Mouse (Mus musculus): ENCODE measurements at regions not wholly inside any gene's neighbourhood (a gene's known extent, or its start where the extent isn't known, plus 50 kb on each side); places are given as distances from the start of the nearest gene placed in this dataset.

DNA sequence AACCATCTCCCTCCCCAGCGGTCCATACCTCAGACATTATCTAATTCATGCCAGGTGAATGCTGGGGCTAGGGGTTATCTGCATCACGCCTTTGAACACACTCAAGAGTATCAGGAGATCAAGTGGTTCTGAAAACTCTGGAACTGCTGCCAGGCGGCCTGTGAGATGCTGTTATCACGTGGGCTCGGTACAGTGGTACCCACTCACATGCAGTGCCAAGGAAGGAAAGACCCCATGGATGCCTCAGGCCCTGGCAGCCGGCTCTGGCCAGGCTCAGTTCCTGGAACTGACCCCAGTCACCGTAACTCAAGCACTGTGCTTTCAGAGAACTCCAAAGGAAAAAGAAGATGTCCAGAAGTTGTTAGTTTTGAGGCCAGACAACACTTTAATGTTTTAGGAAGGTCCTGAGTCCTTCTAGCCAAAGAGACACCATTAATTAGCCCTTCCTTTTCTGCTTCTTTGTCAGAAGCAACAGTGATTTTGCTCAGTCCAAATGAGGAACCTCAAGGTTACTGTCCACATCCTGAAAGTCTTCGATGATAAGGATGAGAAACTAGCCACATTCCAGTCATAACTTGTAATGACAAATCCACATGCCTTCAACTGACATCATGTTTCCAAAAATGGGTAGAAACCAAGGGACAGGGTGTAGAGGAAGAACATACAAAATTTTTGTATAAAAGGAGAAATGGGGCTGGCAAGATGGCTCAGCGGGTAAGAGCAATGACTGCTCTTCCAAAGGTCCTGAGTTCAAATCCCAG is 126.1 kb downstream of the Zbtb18 start:
- no peak for DNase-seq (ENCODE audit: low read depth, low spot score)

DNA sequence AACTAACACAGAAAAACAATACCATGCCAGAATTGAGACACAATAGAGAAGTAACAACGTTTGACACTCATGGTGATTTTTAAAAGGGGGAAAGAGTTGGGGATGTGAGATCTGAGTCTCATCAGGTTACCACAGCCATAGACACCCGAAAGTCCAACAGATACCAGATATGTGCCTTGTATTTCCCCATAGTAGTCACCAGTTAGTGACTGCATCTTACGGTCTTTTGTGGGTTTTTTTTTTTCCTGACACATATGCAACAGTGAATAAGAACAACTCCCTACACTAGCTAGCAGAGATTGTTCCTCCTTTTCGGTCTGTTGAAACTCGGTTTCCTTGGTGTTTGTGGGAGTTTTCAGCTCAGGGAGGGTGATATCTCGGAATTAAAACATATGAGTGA is 127.4 kb downstream of the Zbtb18 start:
- no peak for DNase-seq (ENCODE audit: low read depth, low spot score)

DNA sequence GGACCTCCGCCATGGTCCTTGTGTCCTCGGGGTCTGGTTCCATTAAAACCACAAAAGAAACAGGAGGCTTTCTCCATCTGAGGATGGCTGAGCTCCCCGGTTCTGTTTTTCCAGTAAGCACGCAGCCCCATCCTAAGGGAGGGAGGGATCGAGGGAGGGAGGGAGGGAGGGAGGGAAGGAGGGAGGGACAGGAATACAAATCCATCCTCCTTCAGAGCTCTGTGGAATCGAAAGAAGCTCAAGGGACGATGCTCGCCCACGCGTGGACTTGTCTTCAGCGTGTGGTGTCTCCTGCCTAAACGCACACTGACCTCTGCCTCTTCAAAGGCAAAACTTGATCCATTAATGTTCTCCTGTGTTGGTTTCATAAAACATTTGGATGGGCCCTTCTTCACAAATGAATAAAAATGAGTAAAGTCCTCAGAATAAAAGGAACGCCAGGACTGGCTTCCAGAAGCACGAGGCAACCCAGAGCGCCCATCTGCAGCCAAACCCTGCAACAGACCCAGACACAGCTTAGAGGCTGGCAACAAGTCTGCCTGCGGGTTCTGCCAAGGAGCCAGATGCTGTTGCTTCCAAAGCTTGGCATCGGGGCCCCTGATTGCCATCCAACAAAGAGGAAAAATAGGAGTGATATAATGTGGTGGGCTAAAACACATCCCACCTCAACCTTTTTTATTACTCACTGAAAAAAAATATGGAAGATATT is 131.0 kb downstream of the Zbtb18 start:
- peak; percentile 3 for DNase-seq (ENCODE audit: low read depth, low spot score)

DNA sequence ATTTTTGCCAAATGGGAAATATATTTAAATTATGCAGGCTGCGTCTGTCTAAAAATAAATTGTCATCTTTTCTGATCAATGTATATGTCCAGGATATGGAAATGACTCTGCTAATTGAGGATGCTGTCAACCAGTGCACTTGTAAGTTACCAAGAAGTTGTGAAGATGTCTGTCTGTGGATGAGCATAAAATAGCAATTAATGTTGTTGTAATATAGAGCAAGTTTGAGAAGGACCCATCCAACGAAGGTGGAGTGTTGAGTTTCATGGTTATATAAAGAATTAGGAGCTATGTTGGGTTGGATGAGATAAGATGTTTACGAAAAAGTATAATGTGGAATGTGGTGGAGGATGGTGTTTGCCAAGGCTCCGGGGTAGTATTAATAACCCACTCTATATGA is 131.6 kb downstream of the Zbtb18 start:
- DNase-seq (ENCODE audit: low read depth, low spot score), result no peak

DNA sequence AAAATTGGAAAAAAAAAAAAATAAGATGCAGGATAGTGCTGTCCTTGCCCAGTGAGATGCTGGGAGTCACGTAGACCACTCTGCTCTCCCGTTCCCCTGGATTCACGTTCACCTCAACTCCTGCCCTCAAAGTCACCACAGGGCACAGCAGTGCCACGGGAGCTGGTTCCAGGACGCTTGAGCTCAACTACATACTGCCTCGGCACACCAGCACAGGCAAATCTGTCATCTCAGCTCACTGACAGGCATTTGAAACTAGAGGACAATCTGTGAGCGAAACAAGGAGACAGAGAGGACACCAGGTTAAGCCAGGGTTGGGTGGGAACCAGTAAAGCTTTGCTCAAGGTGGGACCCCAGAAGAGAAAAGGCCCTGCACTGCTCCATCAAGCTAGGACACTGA is 132.2 kb downstream of the Zbtb18 start:
- DNase-seq (ENCODE audit: low read depth, low spot score), result no peak

DNA sequence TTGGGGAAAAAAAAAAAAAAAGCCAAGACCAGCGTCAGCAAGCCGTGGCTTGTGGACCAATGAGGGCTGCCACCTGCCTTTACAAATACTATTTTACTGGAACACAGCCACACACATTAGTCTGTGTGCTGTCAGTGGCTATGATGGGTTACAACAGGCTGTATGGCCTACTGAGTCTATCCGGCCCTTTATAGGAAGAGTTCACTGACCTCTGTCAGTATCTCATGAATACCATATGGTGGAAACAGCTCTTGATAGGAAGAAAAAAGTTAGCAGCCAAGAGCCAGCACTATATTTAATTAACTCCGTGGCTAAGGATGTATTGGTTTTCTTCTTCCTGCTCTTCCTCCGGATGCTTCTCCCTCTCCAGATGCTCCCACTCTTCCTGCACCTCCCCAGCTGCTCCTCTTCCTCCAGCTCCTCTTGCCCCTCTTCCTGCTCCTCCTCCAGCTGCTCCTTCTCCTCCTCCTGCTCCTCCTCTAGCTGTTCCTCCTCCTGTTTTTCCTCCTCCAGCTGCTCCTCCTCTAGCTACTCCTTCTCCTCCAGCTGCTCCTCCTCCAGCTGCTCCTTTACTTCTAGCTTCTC is 142.2 kb downstream of the Zbtb18 start:
- DNase-seq (ENCODE audit: low read depth, low spot score), result no peak

DNA sequence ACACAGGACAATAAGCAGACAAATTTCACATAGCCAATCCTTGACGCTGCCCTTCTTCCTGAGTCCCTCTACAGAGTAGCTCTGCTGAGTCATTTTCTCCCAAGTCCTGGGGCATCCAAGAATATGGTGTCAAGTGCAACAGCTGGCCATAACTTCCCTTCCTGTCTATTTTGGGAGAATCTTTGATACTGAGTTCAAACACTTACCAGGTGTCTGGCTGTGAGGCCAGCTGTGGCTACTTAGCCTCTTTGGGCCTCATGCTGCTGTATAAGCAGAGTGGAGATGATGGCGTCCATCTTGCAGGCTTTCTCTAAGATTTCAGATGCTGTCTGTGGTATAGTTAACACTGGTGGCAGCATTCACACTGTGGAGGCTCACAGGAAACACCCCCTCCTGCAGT is 143.2 kb downstream of the Zbtb18 start:
- no peak for DNase-seq (ENCODE audit: low read depth, low spot score)

DNA sequence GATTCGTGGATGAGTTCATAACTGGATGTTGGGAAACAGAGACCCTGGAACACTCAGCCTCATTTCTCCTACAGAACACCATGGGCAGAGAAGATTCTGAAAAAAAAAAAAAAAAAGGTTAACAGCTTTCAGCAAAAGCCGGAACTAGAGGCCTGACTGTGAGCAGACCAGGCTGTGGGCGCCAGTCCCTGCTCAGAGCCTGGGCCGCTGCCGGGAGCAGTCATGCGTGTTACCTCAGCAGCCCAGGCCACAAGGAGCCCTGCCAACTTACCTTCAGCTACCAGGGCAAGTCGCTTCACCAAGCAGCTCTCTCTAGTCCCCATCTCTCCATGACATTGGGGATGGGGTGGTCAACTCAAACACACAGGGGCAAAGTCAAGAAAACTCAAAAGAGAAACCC is 140.6 kb upstream of the 1700016C15Rik start:
- DNase-seq (ENCODE audit: low read depth, low spot score), result no peak

DNA sequence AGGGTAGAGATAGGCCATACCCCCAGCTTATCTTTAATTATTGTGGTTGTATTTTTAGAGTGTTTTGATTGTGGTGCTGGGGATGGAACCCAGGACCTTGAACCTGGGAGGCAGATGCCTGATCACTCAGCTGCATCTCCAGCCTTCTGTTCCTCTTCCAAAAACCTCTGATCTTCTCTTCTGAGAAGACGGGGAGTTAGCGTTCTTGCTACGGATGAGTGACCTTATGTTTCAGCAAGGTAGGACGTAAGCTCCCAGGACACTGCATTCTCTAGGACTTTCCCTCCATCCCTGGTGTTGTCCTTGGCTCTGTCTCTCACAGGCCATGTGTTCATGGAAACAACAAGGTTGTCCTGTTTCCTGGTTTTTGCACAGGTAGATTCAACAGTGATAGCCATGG is 140.0 kb upstream of the 1700016C15Rik start:
- no peak for DNase-seq (ENCODE audit: low read depth, low spot score)

DNA sequence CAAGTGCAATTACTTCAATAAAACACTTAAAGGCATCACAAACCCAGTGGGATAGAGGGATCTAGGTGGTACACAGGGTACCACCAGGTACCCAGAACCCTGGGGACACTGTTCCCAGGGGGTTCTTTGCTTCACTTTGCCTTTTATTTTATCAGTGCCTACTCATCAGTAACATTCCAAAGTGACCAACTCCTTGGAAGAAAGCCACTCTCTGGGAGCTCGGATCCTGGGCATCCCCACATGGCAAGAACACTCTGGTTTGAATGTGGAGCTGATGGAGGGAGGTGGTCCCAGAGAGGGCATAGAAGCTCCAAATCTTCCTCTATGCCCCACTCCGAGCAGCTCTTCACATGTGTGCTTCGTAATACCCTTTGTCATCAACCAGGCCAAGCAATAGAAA is 137.9 kb upstream of the 1700016C15Rik start:
- no peak for DNase-seq (ENCODE audit: low read depth, low spot score)

DNA sequence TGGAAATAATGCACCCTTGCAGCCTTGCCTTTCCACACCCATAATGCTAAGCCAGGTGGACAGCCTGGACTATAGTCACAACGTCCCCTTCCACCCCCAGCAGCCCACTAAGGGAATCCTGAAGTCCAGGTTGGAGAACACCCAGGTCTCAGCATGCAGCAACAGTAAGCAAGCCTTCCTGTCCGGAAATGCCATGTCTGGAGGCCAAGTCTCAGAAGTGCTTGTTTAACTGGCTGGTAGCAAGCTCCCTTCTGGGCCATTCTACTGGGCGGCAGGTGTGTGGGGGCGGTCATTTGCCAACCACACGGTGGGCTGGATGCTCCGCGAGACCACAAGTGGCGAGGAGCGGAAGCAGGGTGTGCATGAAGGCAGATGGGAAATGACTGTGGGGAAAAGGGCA is 137.3 kb upstream of the 1700016C15Rik start:
- DNase-seq (ENCODE audit: low read depth, low spot score), result no peak

DNA sequence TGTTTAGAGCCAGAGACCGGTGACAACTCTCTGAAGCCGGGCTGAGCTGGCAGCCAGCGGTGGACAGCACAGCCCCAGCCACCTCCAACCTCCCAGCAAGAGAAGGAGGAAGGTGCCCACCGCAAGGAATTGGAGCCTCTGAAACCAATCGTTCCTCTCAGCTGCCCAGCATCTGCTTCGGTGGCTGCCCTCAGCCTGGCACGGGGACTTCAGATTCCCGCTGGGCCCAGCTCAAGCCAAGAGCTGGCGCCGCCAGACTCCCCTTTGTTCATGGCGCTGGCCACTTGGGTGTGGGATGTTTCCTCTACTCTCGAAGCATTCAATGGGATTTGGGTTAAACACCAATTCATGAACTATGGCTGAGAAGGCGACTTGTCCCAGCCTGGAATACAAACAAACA is 135.3 kb upstream of the 1700016C15Rik start:
- no peak for DNase-seq (ENCODE audit: low read depth, low spot score)

DNA sequence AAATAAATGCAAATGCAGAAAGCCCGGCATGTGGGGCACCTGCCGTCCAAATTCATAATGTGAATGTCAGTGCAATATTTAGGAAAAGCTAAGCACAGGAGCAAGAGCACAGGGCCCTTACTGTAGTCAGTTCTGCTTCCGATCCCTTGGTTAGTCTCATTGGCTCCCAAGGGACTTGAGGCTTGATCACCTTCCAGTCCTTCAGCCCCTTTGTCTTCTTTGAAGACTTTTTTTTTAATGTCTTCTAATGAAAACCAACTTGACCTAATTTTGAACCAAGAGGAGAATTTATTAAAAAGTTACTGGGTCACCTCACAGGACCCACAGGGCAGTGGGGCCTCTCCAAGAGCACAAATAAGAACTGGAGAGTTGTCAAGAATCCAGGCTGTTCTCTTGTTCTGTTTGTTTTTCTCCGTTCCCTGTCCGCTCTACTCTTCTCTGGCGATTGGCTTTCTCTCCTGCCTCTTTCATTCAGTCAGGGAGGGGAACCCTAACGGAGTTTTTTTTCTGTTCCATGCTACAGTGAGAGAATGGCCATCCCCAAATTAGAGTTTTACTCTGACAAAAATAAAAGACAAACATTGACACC is 134.2 kb upstream of the 1700016C15Rik start:
- DNase-seq (ENCODE audit: low read depth, low spot score), result no peak

DNA sequence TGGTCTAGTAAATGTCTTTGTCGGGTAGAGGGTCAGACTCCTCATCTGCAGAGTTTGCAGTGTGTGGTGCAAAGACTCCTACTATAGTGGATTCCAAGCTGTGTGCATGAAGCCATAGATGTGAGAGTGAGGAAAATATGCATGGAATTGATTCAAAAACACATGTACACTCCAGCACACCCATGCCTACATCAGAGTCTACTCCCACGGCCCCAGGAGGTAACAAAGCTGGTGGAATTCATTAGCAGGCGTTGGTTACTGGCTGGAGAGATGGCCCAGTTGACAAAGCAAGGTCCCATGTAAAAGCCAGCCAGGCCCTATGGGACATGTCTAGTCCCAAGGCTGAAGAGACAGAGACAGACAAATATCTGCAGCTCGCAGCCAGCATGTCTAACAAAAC is 132.6 kb upstream of the 1700016C15Rik start:
- no peak for DNase-seq (ENCODE audit: low read depth, low spot score)

DNA sequence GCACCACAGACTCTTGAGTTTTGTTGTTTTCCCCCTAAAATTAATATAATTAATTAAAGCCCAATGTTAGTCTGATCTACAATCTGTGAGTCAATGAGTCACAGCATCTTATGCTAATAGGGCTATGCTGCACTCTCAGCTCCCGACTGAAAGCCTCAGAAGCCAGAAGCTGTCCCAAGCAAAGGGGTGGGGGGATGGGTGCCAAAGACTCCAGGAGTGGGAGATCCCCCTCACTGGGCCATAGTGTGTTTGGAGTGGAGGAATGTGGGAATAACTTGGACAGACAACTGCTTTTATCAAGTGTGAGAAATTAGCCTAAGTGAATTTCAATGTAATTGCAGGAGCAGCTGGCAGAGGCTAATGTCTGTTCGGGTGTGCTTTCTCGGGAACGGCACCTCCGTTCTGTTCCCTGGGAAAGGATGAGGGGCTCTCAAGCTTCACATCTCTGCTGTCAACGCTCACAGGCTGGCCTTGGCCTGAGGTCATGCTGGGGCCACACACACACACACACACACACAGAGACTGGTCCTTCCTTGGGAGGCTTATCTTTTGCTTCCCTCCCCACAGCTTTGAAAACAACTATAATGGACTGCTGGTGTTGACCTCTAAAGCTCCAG is 124.2 kb upstream of the 1700016C15Rik start:
- no peak for DNase-seq (ENCODE audit: low read depth, low spot score)

DNA sequence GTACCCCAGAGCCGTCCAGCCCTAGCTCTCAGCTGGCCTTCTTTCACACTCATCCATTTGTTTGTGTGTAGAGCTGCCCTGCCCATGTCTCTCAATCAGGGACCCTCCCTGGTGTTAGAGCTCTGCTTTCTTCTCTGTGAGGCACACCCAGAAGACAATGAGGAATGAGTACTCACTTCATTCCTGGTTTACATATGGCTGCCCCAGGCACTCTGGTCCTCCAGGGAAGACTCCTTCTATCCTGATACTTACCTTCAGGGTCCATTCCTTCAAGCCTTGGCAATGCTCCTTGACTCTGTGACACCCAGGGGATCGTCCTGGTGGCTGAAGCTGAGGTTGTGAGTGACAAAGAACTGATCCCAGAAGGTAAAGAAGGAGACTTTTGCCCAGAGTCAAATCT is 122.0 kb upstream of the 1700016C15Rik start:
- DNase-seq (ENCODE audit: low read depth, low spot score), result no peak

DNA sequence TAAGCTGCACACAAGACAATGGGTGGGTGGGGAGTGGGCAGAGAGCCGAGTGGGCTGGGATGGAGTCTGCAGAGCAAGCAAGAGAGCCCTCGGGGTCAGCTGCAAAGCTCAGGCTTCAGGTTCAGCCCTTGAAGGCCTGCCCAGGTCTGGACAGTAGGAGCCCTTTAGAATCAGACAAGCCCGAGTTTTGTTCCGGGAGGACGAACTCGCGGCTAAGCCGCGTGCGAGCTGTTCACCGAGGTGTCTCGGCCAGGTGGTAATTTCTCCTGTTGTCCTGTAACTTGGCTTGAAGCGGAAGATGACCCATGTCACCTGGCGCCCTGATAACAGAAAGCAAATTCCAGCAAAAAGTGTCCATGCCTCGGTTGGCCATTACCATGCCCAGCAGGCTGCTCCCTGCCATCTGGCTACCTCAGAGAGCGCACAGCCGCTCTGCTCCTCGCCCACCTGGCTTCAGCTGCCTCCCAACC is 121.0 kb upstream of the 1700016C15Rik start:
- peak; percentile 27 for DNase-seq (ENCODE audit: low read depth, low spot score)

DNA sequence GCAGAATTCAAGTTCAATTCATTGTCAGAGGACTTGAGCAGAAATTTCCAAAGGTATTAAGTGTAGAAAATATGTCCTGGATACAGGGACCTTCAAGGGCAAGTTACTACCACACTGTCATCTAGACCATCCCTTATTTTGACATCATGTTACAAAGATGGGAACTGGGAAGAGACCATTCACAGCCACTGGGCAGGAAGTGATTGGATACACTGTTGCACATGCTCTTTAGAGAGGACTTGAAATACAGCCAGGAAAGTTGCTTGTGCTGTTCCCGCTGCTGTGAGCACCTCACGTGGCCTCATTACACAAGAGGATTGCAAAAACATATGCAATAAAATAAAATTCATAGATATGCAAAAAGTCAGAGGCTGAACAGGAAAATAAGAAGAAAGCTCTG is 120.4 kb upstream of the 1700016C15Rik start:
- DNase-seq (ENCODE audit: low read depth, low spot score), result no peak

DNA sequence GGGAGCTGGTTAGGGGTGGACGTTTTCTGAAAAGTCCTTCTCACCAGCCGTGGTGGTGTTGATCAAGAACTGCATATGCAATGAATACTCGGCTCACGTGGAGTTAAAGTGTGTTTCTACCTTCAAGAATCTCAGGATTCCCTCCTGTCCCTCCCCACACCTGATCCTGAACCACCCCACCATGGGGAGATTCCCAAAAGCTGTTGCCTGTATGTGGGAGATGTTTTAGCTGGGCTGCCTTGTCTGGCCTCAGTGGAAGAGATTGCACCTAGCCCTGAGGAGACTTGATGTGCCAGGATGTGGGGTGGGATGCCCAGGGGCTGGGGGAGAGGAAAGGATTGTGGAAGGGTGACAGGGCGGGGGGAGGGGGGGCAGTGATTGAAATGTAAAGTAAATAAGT is 119.9 kb upstream of the 1700016C15Rik start:
- no peak for DNase-seq (ENCODE audit: low read depth, low spot score)

DNA sequence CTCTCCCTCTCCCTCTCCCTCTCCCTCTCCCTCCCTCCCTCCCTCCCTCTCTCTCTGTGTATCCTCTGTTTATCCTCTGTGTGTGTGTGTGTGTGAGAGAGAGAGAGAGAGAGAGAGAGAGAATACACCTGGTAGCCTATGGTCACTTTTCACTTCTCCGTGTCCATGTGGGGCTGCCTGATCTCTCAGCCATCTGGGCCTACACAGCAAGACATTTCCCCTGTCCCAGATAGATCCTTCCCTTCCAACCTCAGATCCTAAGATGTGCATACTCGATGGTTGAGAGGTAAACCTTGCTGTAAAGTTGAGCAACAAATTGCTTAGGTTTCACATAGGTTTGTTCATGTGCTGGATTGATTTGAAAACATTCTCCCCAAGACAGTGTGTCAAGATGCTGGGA is 119.5 kb upstream of the 1700016C15Rik start:
- no peak for DNase-seq (ENCODE audit: low read depth, low spot score)

DNA sequence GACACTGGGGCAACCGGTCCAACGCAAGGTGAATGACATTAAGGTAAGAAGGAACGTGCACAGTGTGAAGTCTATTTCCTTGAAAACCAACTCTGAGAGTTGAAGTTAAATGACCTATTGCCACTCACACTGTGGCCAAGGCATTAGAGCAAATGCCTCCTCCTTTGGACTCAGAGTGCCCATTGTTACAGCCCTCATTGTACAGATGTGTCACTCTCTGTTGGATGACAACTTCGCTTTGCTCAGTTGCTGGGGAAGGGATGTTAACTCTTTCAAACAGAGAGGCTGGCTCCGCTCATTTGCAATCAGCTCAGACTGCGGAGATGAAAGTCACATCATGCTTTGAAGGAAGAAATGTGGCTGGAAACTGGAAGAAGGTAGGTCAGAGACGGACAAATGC is 117.1 kb upstream of the 1700016C15Rik start:
- DNase-seq (ENCODE audit: low read depth, low spot score), result no peak

DNA sequence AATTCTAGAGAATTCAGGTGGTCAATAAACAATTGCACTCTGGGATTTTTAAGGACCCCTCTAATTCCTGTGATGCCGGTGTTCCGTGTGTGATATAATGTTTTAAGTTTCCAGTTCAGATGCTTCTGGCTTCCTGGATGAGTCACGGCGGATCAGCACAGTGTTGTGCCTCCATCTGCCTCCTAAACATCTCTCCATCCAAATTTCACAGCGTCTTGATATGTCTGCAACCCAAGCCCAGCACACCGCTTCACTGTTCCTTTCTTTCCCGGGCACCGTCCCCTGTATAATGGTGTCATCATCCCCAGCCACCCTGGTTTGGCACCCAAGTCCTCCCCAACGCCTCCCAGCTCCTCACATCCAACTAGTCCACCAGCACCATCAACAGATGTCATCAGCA is 114.0 kb upstream of the 1700016C15Rik start:
- no peak for DNase-seq (ENCODE audit: low read depth, low spot score)
